Mouse (Mus musculus) MEL (cell line): ENCODE measurements at regions not wholly inside any gene's neighbourhood (a gene's known extent, or its start where the extent isn't known, plus 50 kb on each side); places are given as distances from the start of the nearest gene placed in this dataset.

Experiments
- DNase-seq: peaks from one replicate; pipeline ENCODE4 v3.0.0; 2011; ENCODE audit warnings: low read depth, low spot score
- H3K27ac ChIP-seq: 2 replicates; pipeline ENCODE4 v1.5.1; 2012; ENCODE audit warnings: low read depth, mild to moderate bottlenecking, control low read depth, low read length, moderate library complexity; ENCODE audit not compliant: control insufficient read depth
- H3K27me3 ChIP-seq, 2 experiments: fragments of 150-350 bp in 1 of 2; sonication (generic) in 1 of 2; 2 replicates each; pipeline ENCODE4 v1.6.1; 2012; ENCODE audit warnings: low read length in 2 of 2, mild to moderate bottlenecking in 2 of 2, improper control_type of control experiment in 1 of 2, moderate library complexity in 1 of 2; ENCODE audit not compliant: insufficient read depth in 2 of 2, control insufficient read depth in 1 of 2
- H3K36me3 ChIP-seq, 2 experiments: 2 replicates each; pipeline ENCODE4 v1.6.1; 2012 to 2014; ENCODE audit warnings: low read length in 2 of 2, improper control_type of control experiment in 1 of 2, inconsistent platforms in 1 of 2, mild to moderate bottlenecking in 1 of 2; ENCODE audit not compliant: insufficient read depth in 2 of 2, control insufficient read depth in 1 of 2
- H3K4me1 ChIP-seq, 2 experiments: fragments of 150-350 bp in 1 of 2; sonication (generic) in 1 of 2; 2 replicates each; pipeline ENCODE4 v1.6.1; 2012; ENCODE audit warnings: low read length in 2 of 2, improper control_type of control experiment in 1 of 2, mild to moderate bottlenecking in 1 of 2; ENCODE audit not compliant: insufficient read depth in 2 of 2, control insufficient read depth in 1 of 2
- H3K4me3 ChIP-seq, 2 experiments: fragments of 150-350 bp in 1 of 2; sonication (generic) in 1 of 2; 2 replicates each; pipeline ENCODE4 v1.5.1; 2012; ENCODE audit warnings: low read depth in 2 of 2, low read length in 2 of 2, mild to moderate bottlenecking in 2 of 2, moderate library complexity in 2 of 2, control low read depth in 1 of 2, improper control_type of control experiment in 1 of 2; ENCODE audit not compliant: control insufficient read depth in 1 of 2, insufficient read depth in 1 of 2
- H3K79me2 ChIP-seq: 2 replicates; pipeline ENCODE4 v1.6.1; 2012; ENCODE audit warnings: mild to moderate bottlenecking, low read length, moderate library complexity; ENCODE audit not compliant: control insufficient read depth, poor library complexity, insufficient read depth
- H3K9ac ChIP-seq: 2 replicates; pipeline ENCODE4 v1.6.1; 2012; ENCODE audit warnings: low read depth, mild to moderate bottlenecking, control low read depth, low read length, moderate library complexity; ENCODE audit not compliant: control insufficient read depth, poor library complexity, severe bottlenecking
- H3K9me3 ChIP-seq: fragments of 150-350 bp; sonication (generic); replicated peaks from 2 replicates; pipeline ENCODE4 v1.6.1; 2012; ENCODE audit warnings: mild to moderate bottlenecking, low read length, improper control_type of control experiment, moderate library complexity; ENCODE audit not compliant: insufficient read depth
- BHLHE40 ChIP-seq: IDR thresholded peaks from 2 replicates; pipeline ENCODE4 v1.6.1; 2012; ENCODE audit warnings: low read depth, mild to moderate bottlenecking, inconsistent platforms, low read length, improper control_type of control experiment, borderline replicate concordance
- CHD1 ChIP-seq: IDR thresholded peaks from 2 replicates; pipeline ENCODE4 v1.6.1; 2012; ENCODE audit warnings: low read depth, mild to moderate bottlenecking, inconsistent platforms, low read length, improper control_type of control experiment
- CTCF ChIP-seq, 3 experiments: IDR thresholded peaks in 2 of 3; conservative IDR thresholded peaks in 1 of 3; 2 replicates each; pipeline ENCODE4 v1.5.1; 2011 to 2012; ENCODE audit warnings: low read length in 3 of 3, low read depth in 2 of 3, mild to moderate bottlenecking in 2 of 3, improper control_type of control experiment in 1 of 3, inconsistent platforms in 1 of 3, mixed read lengths in 1 of 3, moderate library complexity in 1 of 3; ENCODE audit not compliant: control insufficient read depth in 1 of 3, insufficient read depth in 1 of 3, poor library complexity in 1 of 3, severe bottlenecking in 1 of 3
- ETS1 ChIP-seq: IDR thresholded peaks from 2 replicates; pipeline ENCODE4 v1.6.1; 2012; ENCODE audit warnings: low read depth, mild to moderate bottlenecking, inconsistent platforms, low read length, improper control_type of control experiment, moderate library complexity
- JUND ChIP-seq: IDR thresholded peaks from 2 replicates; pipeline ENCODE4 v1.6.1; 2011; ENCODE audit warnings: low read depth, mild to moderate bottlenecking, improper control_type of control experiment, low read length
- KAT2A ChIP-seq: conservative IDR thresholded peaks from 2 replicates; pipeline ENCODE4 v1.6.1; 2012; ENCODE audit warnings: low read depth, low read length, improper control_type of control experiment, inconsistent platforms
- MAFK ChIP-seq: IDR thresholded peaks from 2 replicates; pipeline ENCODE4 v1.6.1; 2011; ENCODE audit warnings: low read depth, mild to moderate bottlenecking, low read length, improper control_type of control experiment, borderline replicate concordance
- MAZ ChIP-seq: IDR thresholded peaks from 2 replicates; pipeline ENCODE4 v1.6.1; 2012; ENCODE audit warnings: low read depth, mild to moderate bottlenecking, inconsistent platforms, low read length, improper control_type of control experiment
- MEF2A ChIP-seq: IDR thresholded peaks from 2 replicates; pipeline ENCODE4 v1.6.1; 2014; ENCODE audit warnings: low read depth, mild to moderate bottlenecking, inconsistent platforms, low read length, improper control_type of control experiment; ENCODE audit not compliant: poor library complexity, insufficient replicate concordance, severe bottlenecking; ENCODE audit errors: extremely low read depth
- MXI1 ChIP-seq: IDR thresholded peaks from 2 replicates; pipeline ENCODE4 v1.6.1; 2011; ENCODE audit warnings: mild to moderate bottlenecking, low read depth, low read length, improper control_type of control experiment
- MYB ChIP-seq: IDR thresholded peaks from 2 replicates; pipeline ENCODE4 v1.6.1; 2011; ENCODE audit warnings: mild to moderate bottlenecking, low read depth, low read length, improper control_type of control experiment
- MYC ChIP-seq: IDR thresholded peaks from 2 replicates; pipeline ENCODE4 v1.6.1; 2011; ENCODE audit warnings: low read depth, mild to moderate bottlenecking, low read length, improper control_type of control experiment, moderate library complexity
- NELFE ChIP-seq: IDR thresholded peaks from 2 replicates; pipeline ENCODE4 v1.6.1; 2011; ENCODE audit warnings: low read depth, low read length, improper control_type of control experiment
- NRF1 ChIP-seq: IDR thresholded peaks from 2 replicates; pipeline ENCODE4 v1.6.1; 2014; ENCODE audit warnings: low read depth, mild to moderate bottlenecking, inconsistent platforms, low read length, improper control_type of control experiment, moderate library complexity; ENCODE audit not compliant: poor library complexity, insufficient read depth, severe bottlenecking
- POLR2AphosphoS2 ChIP-seq: IDR thresholded peaks from 2 replicates; pipeline ENCODE4 v1.6.1; 2011; ENCODE audit warnings: low read length, improper control_type of control experiment
- POLR2AphosphoS5 ChIP-seq: IDR thresholded peaks from 2 replicates; pipeline ENCODE4 v1.6.1; 2012; ENCODE audit warnings: low read depth, borderline replicate concordance, mild to moderate bottlenecking, inconsistent platforms, low read length, moderate library complexity, mixed read lengths
- RAD21 ChIP-seq: IDR thresholded peaks from 2 replicates; pipeline ENCODE4 v1.6.1; 2011; ENCODE audit warnings: mild to moderate bottlenecking, low read depth, low read length, improper control_type of control experiment
- SIN3A ChIP-seq: IDR thresholded peaks from 2 replicates; pipeline ENCODE4 v1.6.1; 2012; ENCODE audit warnings: low read length, improper control_type of control experiment, inconsistent platforms
- SMC3 ChIP-seq: IDR thresholded peaks from 2 replicates; pipeline ENCODE4 v1.6.1; 2011; ENCODE audit warnings: low read depth, low read length, improper control_type of control experiment
- TBP ChIP-seq: IDR thresholded peaks from 2 replicates; pipeline ENCODE4 v1.8.0; 2011; ENCODE audit warnings: low read depth, low read length, improper control_type of control experiment
- TCF12 ChIP-seq: IDR thresholded peaks from 2 replicates; pipeline ENCODE4 v1.6.1; 2014; ENCODE audit warnings: low read depth, mild to moderate bottlenecking, inconsistent platforms, low read length, improper control_type of control experiment, moderate library complexity
- UBTF ChIP-seq: IDR thresholded peaks from 2 replicates; pipeline ENCODE4 v1.6.1; 2012; ENCODE audit warnings: low read depth, mild to moderate bottlenecking, inconsistent platforms, low read length, improper control_type of control experiment, moderate library complexity, borderline replicate concordance; ENCODE audit not compliant: insufficient read depth
- USF1 ChIP-seq: IDR thresholded peaks from 2 replicates; pipeline ENCODE4 v1.6.1; 2014; ENCODE audit warnings: low read depth, mild to moderate bottlenecking, inconsistent platforms, low read length, improper control_type of control experiment, moderate library complexity
- USF2 ChIP-seq, 2 experiments: IDR thresholded peaks; 2 replicates each; pipeline ENCODE4 v1.6.1; 2011 to 2012; ENCODE audit warnings: improper control_type of control experiment in 2 of 2, low read length in 2 of 2, borderline replicate concordance in 1 of 2, inconsistent platforms in 1 of 2, low read depth in 1 of 2, mild to moderate bottlenecking in 1 of 2; ENCODE audit not compliant: insufficient read depth in 1 of 2
- ZC3H11A ChIP-seq: IDR thresholded peaks from 2 replicates; pipeline ENCODE4 v1.6.1; 2012; ENCODE audit warnings: low read depth, mild to moderate bottlenecking, inconsistent platforms, low read length, improper control_type of control experiment
- ZKSCAN1 ChIP-seq: IDR thresholded peaks from 2 replicates; pipeline ENCODE4 v1.6.1; 2012; ENCODE audit warnings: low read depth, mild to moderate bottlenecking, inconsistent platforms, low read length, improper control_type of control experiment, moderate library complexity

- Histone ChIP-seq H3K27ac (no peak overlapping the region), H3K27me3 (no peaks in the 10 kb centered on the region), H3K4me1 (no peaks in the 10 kb centered on the region), H3K36me3 (no peaks in the 10 kb centered on the region), H3K9me3 (no peaks in the 10 kb centered on the region; the same call in 1 of the 2 replicates), H3K4me3 (no peak overlapping the region)
- no peak for DNase-seq
- no peak for TF ChIP-seq BHLHE40
- no peak for TF ChIP-seq MAZ
- TF ChIP-seq CHD1: no peak
- no peak for TF ChIP-seq CTCF (IDR thresholded peaks at IDR 0.05 in 2 of 3, conservative IDR thresholded peaks at IDR 0.05 in 1 of 3; ENCODE audit: control insufficient read depth in 1 of 3, insufficient read depth in 1 of 3, low read depth in 2 of 3, low read length in 3 of 3, poor library complexity in 1 of 3, severe bottlenecking in 1 of 3)
- TF ChIP-seq TBP: no peak
- TF ChIP-seq POLR2AphosphoS2: no peak
- no peak for TF ChIP-seq JUND
- TF ChIP-seq SMC3: no peak
- TF ChIP-seq POLR2AphosphoS5: no peak
- no peak for TF ChIP-seq ZKSCAN1
- no peak for TF ChIP-seq TCF12
- TF ChIP-seq RAD21: no peak
- TF ChIP-seq MEF2A: no peak
- TF ChIP-seq NRF1: no peak
- no peak for TF ChIP-seq USF1
- no peak for TF ChIP-seq UBTF
- no peak for TF ChIP-seq MYC
- TF ChIP-seq, all 39 proteins: peak for 0
- no peaks in the 10 kb centered on the region for H3K79me2 ChIP-seq
- H3K9ac ChIP-seq: no peak overlapping the region
Measured at GRCm38 (mm10) chr4:142671872-142672458, 432.8 kb upstream of the Kazn start.

DNA sequence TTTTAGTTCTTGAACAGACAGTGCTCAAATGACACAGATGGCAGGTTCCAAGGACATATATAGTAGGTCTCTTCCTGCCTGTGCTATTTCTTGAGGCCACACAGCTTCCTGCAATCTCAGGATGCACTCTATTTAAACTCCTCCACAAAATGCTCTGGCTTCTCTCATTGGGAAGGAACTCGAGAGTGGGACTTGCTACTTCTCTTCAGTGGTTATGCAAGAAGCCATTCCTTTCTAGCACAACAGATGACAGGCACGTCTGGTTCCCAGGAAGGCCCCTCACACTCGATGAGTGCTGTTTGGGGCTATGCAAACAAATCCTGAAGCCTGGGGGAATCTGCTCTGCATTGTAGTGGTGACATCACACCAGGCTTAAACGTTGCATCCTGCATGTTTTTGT, 425.6 kb upstream of the Kazn start:
- H3K79me2 ChIP-seq: no peaks in the 10 kb centered on the region
- H3K4me1 ChIP-seq: no peaks in the 10 kb centered on the region
- TF ChIP-seq POLR2AphosphoS5 (no peak), MAZ (no peak), KAT2A (no peak), NELFE (no peak), SIN3A (no peak), ZC3H11A (no peak), MAFK (no peak), POLR2AphosphoS2 (no peak), BHLHE40 (no peak), USF2 (IDR thresholded peaks at IDR 0.05; ENCODE audit: borderline replicate concordance in 1 of 2, insufficient read depth in 1 of 2, low read depth in 1 of 2, low read length in 2 of 2) (no peak), ZKSCAN1 (no peak), MXI1 (no peak), SMC3 (no peak), MYB (no peak), ETS1 (no peak)
- no peaks in the 10 kb centered on the region for H3K9me3 ChIP-seq
- H3K4me3 ChIP-seq: no peak overlapping the region
- H3K9ac ChIP-seq: no peak overlapping the region
- H3K27me3 ChIP-seq: no peaks in the 10 kb centered on the region
- no peak for DNase-seq
- no peak overlapping the region for H3K27ac ChIP-seq
- H3K36me3 ChIP-seq: no peaks in the 10 kb centered on the region
